Mouse (Mus musculus): ENCODE measurements around the gene Slc9a8. TPM values are rescaled to one million over a fixed set of nuclear protein-coding genes. Genes with fewer than 3 reads are reported as not detected.

Gene Slc9a8
- total RNA-seq, 2 experiments from 2014 or later, result 24.7 to 27.9 TPM

GRCm38 (mm10) chr2:167445911-167446780, 24.6 kb downstream of the Slc9a8 start:
- no peak for DNase-seq
- intact Hi-C loops (cut with DNase I), result no loop called here

- intact Hi-C loops (cut with DNase I), result no loop called here
- no peak for DNase-seq
Observed at GRCm38 (mm10) chr2:167447207-167447606, 25.7 kb downstream of the Slc9a8 start.

- intact Hi-C loops (cut with DNase I), result no loop called here
- DNase-seq, result no peak
Observed at GRCm38 (mm10) chr2:167447629-167448028, 26.1 kb downstream of the Slc9a8 start.

GRCm38 (mm10) chr2:167449331-167450275, 28.1 kb downstream of the Slc9a8 start:
- intact Hi-C loops (cut with DNase I), result no loop called here
- DNase-seq, result no peak

- DNase-seq, result no peak
- intact Hi-C loops (cut with DNase I), result no loop called here
Observed at GRCm38 (mm10) chr2:167450647-167451046, 29.1 kb downstream of the Slc9a8 start.

GRCm38 (mm10) chr2:167453814-167454213, 32.3 kb downstream of the Slc9a8 start:
- DNase-seq, result no peak
- intact Hi-C loops (cut with DNase I), result no loop called here

GRCm38 (mm10) chr2:167456361-167457020, 35.0 kb downstream of the Slc9a8 start:
- DNase-seq, result no peak
- intact Hi-C loops (cut with DNase I), result loop anchor here (5.0 kb wide), 1 partner anchor 34 kb away; the partner anchor contains the start of gene Slc9a8

GRCm38 (mm10) chr2:167457213-167457612, 35.7 kb downstream of the Slc9a8 start:
- intact Hi-C loops (cut with DNase I), result loop anchor here (5.0 kb wide), 1 partner anchor 35 kb away; the partner anchor contains the start of gene Slc9a8
- no peak for DNase-seq

GRCm38 (mm10) chr2:167458548-167458947, 37.0 kb downstream of the Slc9a8 start:
- intact Hi-C loops (cut with DNase I), result loop anchor here (5.0 kb wide), 1 partner anchor 36 kb away; the partner anchor contains the start of gene Slc9a8

GRCm38 (mm10) chr2:167459071-167459865, 37.8 kb downstream of the Slc9a8 start:
- intact Hi-C loops (cut with DNase I), result loop anchor here (5.0 kb wide), 1 partner anchor 37 kb away; the partner anchor contains the start of gene Slc9a8
- no peak for DNase-seq

More at GRCm38 (mm10) chr2:167458548-167458947, 37.0 kb downstream of the Slc9a8 start:
- no peak for DNase-seq

GRCm38 (mm10) chr2:167462954-167463353, 41.4 kb downstream of the Slc9a8 start:
- peak; percentile 59 to 67 for DNase-seq
- intact Hi-C loops (cut with DNase I), result loop anchor here (1.0 to 2.0 kb wide), 2 partner anchors 183 to 240 kb away; no protein-coding TSS in a partner anchor

- intact Hi-C loops (cut with DNase I), result loop anchor here (1.0 to 2.0 kb wide), 2 partner anchors 184 to 241 kb away; no protein-coding TSS in a partner anchor
- DNase-seq, result no peak
Observed at GRCm38 (mm10) chr2:167463802-167464201, 42.3 kb downstream of the Slc9a8 start.

GRCm38 (mm10) chr2:167465951-167466350, 44.4 kb downstream of the Slc9a8 start:
- intact Hi-C loops (cut with DNase I), result no loop called here
- DNase-seq, result no peak

GRCm38 (mm10) chr2:167467214-167467613, 45.7 kb downstream of the Slc9a8 start:
- no peak for DNase-seq
- intact Hi-C loops (cut with DNase I), result no loop called here

GRCm38 (mm10) chr2:167468444-167468843, 46.9 kb downstream of the Slc9a8 start:
- intact Hi-C loops (cut with DNase I), result no loop called here
- no peak for DNase-seq

- DNase-seq, result no peak
- intact Hi-C loops (cut with DNase I), result no loop called here
Observed at GRCm38 (mm10) chr2:167470611-167471010, 49.1 kb downstream of the Slc9a8 start.

GRCm38 (mm10) chr2:167471585-167471984, 50.1 kb downstream of the Slc9a8 start:
- intact Hi-C loops (cut with DNase I), result no loop called here
- DNase-seq, result no peak

GRCm38 (mm10) chr2:167474218-167474617, 52.7 kb downstream of the Slc9a8 start:
- intact Hi-C loops (cut with DNase I), result no loop called here
- DNase-seq, result no peak

GRCm38 (mm10) chr2:167475596-167475995, 54.1 kb downstream of the Slc9a8 start:
- no peak for DNase-seq
- intact Hi-C loops (cut with DNase I), result no loop called here

Measured in heart, postnatal 36 days (tissue).